Mouse (Mus musculus): ENCODE results near the gene Map6d1. TPM values are rescaled to one million over a fixed set of nuclear protein-coding genes. Genes with fewer than 3 reads are reported as not detected.

The Map6d1 gene
- total RNA-seq, 2 experiments from 2014 or later, result 37.7 to 41.2 TPM

- no peak for DNase-seq
Measured at GRCm38 (mm10) chr16:20191161-20191882, 49.8 kb downstream of the Map6d1 start.

- DNase-seq, result peak in 1 of 2 experiments; percentile 16
Measured at GRCm38 (mm10) chr16:20185368-20185767, 55.8 kb downstream of the Map6d1 start.

Other genes with a start within 250 kb of the Map6d1 start
- 10 to 100 TPM; 86.7 to 89.8 TPM for gene Klhl24, start 143.8 kb downstream of the Map6d1 start, total RNA-seq (2021)
- 10 to 100 TPM; 36.4 to 45.5 TPM for gene Yeats2, start 100.3 kb downstream of the Map6d1 start, total RNA-seq (2021)
- gene Parl, start 61.0 kb upstream of the Map6d1 start, total RNA-seq (2021), result 10 to 100 TPM; 56.2 to 61.9 TPM
- gene Cyp2ab1, start 84.0 kb upstream of the Map6d1 start, total RNA-seq (2021), result not detected
- 100 to 1,000 TPM; 237 to 252 TPM for gene Abcc5, start 185.0 kb upstream of the Map6d1 start, total RNA-seq (2021)

All from layer of hippocampus, postnatal 36 days (tissue).